Mouse (Mus musculus): ENCODE measurements around the gene Kdm2b. TPM values are rescaled to one million over a fixed set of nuclear protein-coding genes. Genes with fewer than 3 reads are reported as not detected.
A peak's percentile ranks its signal among the peaks of the same experiment; 100 is the strongest.

Gene Kdm2b
- polyA plus RNA-seq, 1 experiment from 2014 or later: 29.4 TPM

DNA sequence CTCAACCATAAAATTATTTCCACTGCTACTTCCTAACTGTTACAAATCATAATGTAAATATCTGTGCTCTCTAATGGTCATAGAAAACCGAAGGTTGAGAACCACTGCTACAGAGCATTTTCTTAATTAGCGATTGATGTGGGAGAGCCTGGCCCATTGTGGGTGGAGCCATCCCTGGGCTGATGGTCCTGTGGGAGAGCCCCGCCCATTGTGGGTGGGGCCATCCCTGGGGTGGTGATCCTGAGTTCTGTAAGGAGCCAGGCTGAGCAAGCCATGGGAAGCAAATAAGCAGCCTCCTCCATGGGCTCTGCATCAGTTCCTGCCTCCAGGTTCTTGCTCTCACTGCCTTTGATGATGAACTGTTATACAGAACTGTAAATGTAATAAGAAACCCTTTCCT is 27.7 kb downstream of the Kdm2b start:
- Histone ChIP-seq H3K9ac (no peak overlapping the region), H3K9me3 (no peaks in the 10 kb centered on the region), H3K4me1 (replicated peaks) (no peaks in the 10 kb centered on the region; the same call in 1 of the 2 replicates), H3K27me3 (replicated peaks) (no peaks in the 10 kb centered on the region), H3K4me3 (replicated peaks) (no peak overlapping the region), H3K27ac (no peak overlapping the region), H3K36me3 (no peaks in the 10 kb centered on the region), H3K4me2 (replicated peaks) (no peak overlapping the region)
- no peak for ATAC-seq
- WGBS: 54% methylated on average over 3 of the region's 3 CpGs

DNA sequence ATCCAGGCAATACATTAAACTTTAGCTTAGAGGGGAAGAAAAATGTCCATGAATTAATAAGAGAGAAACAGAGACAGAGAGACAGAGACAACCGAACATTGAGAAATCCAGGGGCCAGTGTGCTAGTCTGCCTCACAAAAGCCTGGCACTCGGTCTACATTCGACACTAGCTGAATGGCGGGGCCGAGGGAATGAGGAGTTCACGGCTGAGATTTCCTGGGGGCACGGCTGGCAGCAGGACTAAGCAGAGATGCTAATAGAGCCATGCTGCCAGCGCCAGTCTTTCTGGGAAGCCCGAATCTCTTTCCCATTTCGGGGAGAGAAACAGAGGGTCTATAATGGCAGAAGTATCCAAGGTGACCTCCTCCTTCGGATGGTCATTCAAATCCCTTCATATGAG is 30.2 kb downstream of the Kdm2b start:
- H3K9ac ChIP-seq: no peak overlapping the region
- H3K4me2 ChIP-seq (replicated peaks): no peak overlapping the region
- no peaks in the 10 kb centered on the region for H3K36me3 ChIP-seq
- 93% methylated on average over 11 of the region's 11 CpGs for WGBS
- H3K27me3 ChIP-seq (replicated peaks): no peaks in the 10 kb centered on the region
- H3K4me3 ChIP-seq (replicated peaks): no peak overlapping the region
- H3K4me1 ChIP-seq (replicated peaks): no peaks in the 10 kb centered on the region; the same call in 1 of the 2 replicates
- no peaks in the 10 kb centered on the region for H3K9me3 ChIP-seq
- ATAC-seq: no peak
- H3K27ac ChIP-seq: no peak overlapping the region

DNA sequence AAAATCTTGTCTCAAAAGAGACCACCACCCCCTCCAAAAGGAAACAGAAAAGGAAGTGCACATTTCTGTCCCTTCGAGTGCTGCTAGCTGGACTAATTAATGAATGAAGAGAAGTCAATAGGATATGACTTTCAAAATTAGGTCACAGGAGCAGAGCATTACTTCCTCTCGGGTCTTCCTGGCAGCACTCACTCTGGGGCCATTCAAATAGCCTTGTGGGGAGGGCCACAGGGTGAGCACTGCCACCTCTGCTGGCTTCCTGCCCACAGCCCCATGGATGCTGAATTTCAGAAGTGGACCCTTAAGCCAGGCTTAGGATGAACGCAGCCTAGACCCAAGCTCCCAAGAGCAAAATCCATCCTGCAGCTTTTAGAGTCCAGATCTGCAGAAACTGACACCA is 33.6 kb downstream of the Kdm2b start:
- Histone ChIP-seq H3K9me3 (no peaks in the 10 kb centered on the region), H3K9ac (no peak overlapping the region), H3K36me3 (no peaks in the 10 kb centered on the region), H3K27ac (no peak overlapping the region), H3K4me1 (replicated peaks) (peaks cover 16% of the 10 kb centered on the region), H3K27me3 (replicated peaks) (peaks cover 20% of the 10 kb centered on the region), H3K4me3 (replicated peaks) (no peak overlapping the region), H3K4me2 (replicated peaks) (no peak overlapping the region)
- ATAC-seq: no peak
- 59% methylated on average over 3 of the region's 3 CpGs for WGBS

DNA sequence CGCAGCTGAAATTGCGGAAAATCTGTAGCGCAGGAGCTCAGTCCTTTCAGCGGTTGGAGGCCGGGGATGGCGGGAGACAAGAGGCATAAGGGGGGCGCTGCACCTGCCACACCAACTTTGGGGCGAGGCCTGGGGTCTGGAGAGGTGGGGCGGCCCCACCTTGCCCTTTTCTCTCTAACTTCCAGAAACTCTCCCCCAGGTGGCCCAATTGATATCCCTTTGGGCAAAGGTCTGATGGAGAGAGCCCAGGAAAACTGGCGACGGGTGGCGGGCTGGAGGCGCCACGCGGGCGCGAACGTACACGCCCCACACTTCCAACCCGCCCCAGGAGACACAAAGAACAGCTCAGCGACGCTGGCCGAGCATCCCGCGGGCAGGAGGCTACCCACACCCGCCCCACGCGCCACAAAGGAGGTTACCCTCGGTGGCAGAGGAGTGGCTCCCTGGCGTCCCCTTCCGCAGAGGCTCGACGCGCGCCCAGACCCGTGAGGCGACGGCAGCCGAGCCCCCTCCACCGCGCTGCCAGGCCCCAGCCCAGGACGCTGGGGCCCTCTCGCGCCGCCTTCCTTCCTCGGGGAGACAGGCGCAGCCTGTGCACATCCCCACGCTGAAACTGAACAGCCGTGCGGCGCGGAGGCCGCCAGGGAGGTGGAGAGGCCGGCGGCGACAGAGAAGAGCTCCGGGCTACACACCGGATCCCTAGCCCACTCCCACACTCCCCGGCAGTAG is 37.5 kb downstream of the Kdm2b start:
- peak; percentile 26; the same call in 1 of the 2 replicates for ATAC-seq
- 6% methylated on average over 59 of the region's 59 CpGs for WGBS
- no peak overlapping the region for H3K27ac ChIP-seq

DNA sequence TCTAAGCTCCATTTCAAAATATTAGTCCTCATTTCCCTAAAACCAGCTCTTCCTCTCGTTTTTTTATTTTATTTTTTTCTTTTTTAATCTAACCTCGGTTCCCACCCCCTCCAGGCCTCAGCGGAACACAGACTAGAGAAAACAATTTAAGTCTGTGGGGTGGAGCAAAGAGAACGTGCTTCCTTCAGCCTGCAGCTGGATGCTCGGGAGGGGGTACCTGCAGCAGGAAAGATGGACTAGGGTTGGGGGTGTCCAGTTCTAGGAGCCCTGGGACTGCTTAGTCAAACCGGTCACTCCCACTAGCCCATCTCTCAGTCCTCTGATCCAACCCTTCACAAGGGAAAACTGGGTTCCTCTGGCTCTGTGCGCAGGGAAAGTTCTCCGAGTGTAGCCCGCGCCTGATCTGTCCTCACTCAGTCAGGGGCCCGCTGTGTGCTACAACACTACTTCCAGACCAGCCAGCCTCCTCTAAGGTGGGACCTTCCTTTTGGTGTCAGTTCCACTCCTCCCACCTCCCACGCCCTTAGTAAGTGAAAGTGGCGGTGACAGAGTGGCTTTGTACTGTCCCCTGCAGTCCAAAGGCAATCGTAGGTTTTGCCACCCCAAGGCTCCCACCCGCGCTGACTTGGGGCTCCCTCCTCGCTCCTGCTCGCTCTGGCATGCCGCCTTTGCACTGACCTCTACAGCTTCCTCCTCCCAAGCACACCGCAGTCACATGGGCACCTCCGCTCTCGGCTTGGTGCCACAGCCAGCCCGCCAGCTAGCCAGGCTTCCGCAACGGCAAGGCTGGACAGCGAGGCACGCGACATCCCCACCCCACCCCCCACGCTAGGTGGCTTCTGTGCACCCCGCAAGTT is 38.3 kb downstream of the Kdm2b start:
- Histone ChIP-seq H3K4me1 (replicated peaks) (peaks cover 25% of the 10 kb centered on the region), H3K4me2 (replicated peaks) (peak overlapping the region; percentile 92), H3K27ac (no peak overlapping the region), H3K4me3 (replicated peaks) (peak overlapping the region; percentile 46), H3K9ac (peak overlapping the region; percentile 48), H3K9me3 (no peaks in the 10 kb centered on the region), H3K36me3 (no peaks in the 10 kb centered on the region), H3K27me3 (replicated peaks) (peaks cover 20% of the 10 kb centered on the region)
- ATAC-seq: peak; percentile 64
- 13% methylated on average over 30 of the region's 30 CpGs for WGBS

More for the DNA sequence above, 37.5 kb downstream of the Kdm2b start:
- Histone ChIP-seq H3K4me2 (replicated peaks) (peak overlapping the region; percentile 92), H3K4me3 (replicated peaks) (peak overlapping the region; percentile 46), H3K27me3 (replicated peaks) (peaks cover 20% of the 10 kb centered on the region), H3K4me1 (replicated peaks) (peaks cover 25% of the 10 kb centered on the region), H3K36me3 (no peaks in the 10 kb centered on the region), H3K9me3 (no peaks in the 10 kb centered on the region), H3K9ac (peak overlapping the region; percentile 48)

DNA sequence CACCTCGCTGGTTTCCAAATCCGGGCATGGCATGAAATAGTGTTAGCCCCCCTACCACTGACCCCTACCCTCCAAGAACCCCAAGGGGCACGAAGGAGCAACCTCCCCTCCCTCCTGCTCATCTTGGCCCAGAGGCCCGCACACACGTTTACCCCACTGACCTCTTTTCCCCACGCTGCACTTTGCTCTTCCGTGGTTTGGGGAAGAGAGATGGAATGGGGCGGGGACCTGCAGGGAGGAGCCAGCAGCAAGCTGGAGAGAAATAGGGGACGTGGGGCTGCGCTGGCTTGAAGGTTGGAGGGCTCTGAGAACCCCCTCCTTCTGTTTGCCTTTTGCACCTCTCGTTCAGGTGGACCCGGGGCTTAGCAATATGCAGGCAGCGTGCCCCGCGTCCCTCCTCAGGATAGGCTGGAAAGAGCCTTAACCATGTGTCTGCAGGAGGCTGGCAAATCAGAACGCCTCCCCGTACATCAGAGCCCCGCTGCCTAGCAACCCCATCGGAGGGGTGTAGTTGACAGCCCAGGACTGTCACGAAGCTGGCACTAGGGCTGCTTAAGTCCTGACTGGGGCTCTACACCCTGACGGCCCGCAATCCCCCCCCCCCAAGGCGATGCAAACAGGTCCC is 39.2 kb downstream of the Kdm2b start:
- Histone ChIP-seq H3K9ac (no peak overlapping the region), H3K4me3 (replicated peaks) (peak overlapping the region; percentile 16), H3K27me3 (replicated peaks) (peaks cover 20% of the 10 kb centered on the region), H3K36me3 (no peaks in the 10 kb centered on the region), H3K4me1 (replicated peaks) (peaks cover 25% of the 10 kb centered on the region), H3K9me3 (no peaks in the 10 kb centered on the region), H3K27ac (no peak overlapping the region), H3K4me2 (replicated peaks) (peak overlapping the region; percentile 92)
- ATAC-seq: peak; percentile 46; the same call in 1 of the 2 replicates
- WGBS: 23% methylated on average over 23 of the region's 23 CpGs

DNA sequence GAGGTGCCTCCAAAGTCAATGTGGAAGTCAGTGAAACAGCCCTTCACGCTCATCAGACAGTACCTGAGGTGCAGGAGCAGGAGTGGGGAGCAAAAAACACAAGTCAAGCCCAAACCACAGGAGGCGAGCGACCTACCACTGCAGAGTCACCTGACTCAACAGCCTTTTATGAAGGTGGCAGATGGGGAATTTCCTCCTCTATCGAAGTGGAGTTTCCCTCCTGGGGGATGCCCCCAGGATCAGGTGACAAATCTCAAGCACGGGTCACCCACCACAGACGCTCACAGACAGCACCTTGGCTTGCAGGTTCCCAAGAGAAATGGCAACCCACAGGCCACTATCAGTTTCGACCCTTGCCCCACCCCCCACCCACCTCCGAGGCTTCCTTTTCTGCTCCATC is 40.5 kb downstream of the Kdm2b start:
- Histone ChIP-seq H3K27me3 (replicated peaks) (peaks cover 20% of the 10 kb centered on the region), H3K27ac (no peak overlapping the region), H3K4me2 (replicated peaks) (no peak overlapping the region), H3K9me3 (no peaks in the 10 kb centered on the region), H3K4me3 (replicated peaks) (no peak overlapping the region), H3K4me1 (replicated peaks) (peaks cover 25% of the 10 kb centered on the region), H3K9ac (no peak overlapping the region), H3K36me3 (no peaks in the 10 kb centered on the region)
- no peak for ATAC-seq
- WGBS: 89% methylated on average over 8 of the region's 8 CpGs

DNA sequence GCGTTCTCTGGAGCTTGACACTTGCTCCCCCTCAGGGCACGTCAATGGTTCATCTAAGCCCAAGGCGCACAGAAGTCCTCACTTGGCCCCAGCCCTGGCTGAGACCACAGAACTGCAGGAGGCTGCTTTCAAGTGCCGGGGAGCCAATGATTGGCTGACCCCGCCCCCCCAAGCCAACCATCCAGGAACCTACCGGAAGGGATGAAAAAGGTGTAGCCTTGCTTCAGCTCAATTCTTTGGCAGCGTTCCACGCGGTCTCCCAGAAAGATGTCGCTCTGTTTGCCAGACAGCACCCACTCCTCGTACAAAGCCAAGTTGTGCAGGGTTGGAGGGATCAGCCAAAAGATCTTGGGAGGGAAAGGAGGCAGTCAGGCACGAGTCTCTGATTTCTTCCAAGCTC is 42.1 kb downstream of the Kdm2b start:
- ATAC-seq: no peak
- Histone ChIP-seq H3K4me1 (replicated peaks) (peaks cover 24% of the 10 kb centered on the region), H3K4me3 (replicated peaks) (no peak overlapping the region), H3K27me3 (replicated peaks) (peaks cover 12% of the 10 kb centered on the region), H3K4me2 (replicated peaks) (no peak overlapping the region), H3K27ac (no peak overlapping the region), H3K9ac (no peak overlapping the region), H3K36me3 (no peaks in the 10 kb centered on the region), H3K9me3 (no peaks in the 10 kb centered on the region)
- 78% methylated on average over 12 of the region's 12 CpGs for WGBS

DNA sequence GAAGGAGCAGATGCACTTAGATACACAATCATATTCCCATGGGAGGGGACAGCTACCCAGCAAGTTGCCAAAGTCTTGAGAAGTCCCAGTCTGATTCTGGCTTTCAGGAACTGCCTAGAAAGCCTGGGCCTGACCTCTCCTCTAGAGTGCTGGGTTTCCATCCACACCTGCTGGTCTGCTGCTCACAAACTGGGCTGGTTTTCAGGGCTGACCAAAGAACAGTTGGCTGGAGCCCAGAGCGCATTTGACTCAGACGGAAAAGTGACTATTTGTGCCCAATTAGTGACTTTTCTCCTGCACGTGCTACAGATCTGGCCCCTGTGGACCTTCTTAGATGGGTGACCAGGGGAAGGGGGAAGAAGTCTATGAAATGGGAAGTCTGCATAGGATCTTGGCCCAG is 50.9 kb downstream of the Kdm2b start:
- Histone ChIP-seq H3K9me3 (no peaks in the 10 kb centered on the region), H3K4me3 (replicated peaks) (no peak overlapping the region), H3K4me1 (replicated peaks) (no peaks in the 10 kb centered on the region), H3K36me3 (no peaks in the 10 kb centered on the region), H3K27ac (no peak overlapping the region), H3K4me2 (replicated peaks) (no peak overlapping the region), H3K9ac (no peak overlapping the region), H3K27me3 (replicated peaks) (no peaks in the 10 kb centered on the region)
- no peak for ATAC-seq
- WGBS: 73% methylated on average over 3 of the region's 3 CpGs

DNA sequence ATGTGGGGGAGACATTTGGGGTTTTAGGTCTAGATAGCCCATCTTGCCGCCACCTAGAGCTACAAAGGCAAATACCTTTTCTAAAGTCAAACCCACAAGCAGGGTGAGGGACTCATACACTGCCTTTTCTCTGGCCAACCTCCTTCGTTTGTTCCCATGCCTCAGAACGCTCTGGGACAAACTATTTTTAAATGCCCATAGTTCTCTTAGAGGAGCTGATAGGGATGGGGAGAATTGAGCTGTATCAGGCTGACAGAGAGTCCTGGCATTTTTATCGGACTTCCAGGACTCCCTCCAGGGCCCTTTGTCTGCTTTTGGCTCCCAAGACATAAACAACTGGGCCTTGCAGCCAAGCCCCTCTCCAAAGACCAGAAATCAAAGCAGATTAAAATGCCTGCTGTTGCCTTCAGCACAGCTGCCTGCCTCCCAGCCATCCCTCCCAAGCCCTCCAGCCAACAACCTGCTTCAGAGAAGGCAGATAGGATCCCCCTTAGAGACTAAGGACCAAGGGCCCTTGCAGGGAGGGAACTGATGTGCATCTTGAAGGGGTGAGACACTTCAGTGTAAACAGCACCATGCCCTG is 51.6 kb downstream of the Kdm2b start:
- H3K4me1 ChIP-seq (replicated peaks): no peaks in the 10 kb centered on the region
- ATAC-seq: peak; percentile 23; the same call in 1 of the 2 replicates
- no peak overlapping the region for H3K4me2 ChIP-seq (replicated peaks)
- no peak overlapping the region for H3K27ac ChIP-seq
- no peak overlapping the region for H3K4me3 ChIP-seq (replicated peaks)
- 64% methylated on average over 4 of the region's 4 CpGs for WGBS
- no peaks in the 10 kb centered on the region for H3K9me3 ChIP-seq
- no peaks in the 10 kb centered on the region for H3K36me3 ChIP-seq
- no peaks in the 10 kb centered on the region for H3K27me3 ChIP-seq (replicated peaks)
- H3K9ac ChIP-seq: no peak overlapping the region

DNA sequence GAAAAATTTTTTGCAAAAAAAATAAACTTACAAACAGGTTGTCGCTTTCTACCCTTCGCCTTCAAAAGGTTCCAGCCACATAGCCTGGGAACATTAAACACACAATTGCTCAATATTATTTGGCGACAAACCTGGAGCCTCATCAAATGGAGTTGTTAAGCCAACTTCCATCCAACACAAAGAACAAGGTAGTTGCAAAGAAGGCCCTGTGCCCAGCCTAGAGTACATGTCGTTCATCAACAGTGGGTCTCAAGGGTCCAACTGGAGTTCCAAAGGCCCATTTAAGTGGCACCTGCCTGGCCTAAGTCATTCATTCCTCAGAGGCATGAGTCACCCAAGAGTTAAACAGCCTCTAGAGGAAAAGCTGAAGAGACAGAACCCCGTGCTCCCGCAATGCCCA is 52.6 kb downstream of the Kdm2b start:
- Histone ChIP-seq H3K4me2 (replicated peaks) (no peak overlapping the region), H3K27ac (no peak overlapping the region), H3K4me1 (replicated peaks) (no peaks in the 10 kb centered on the region), H3K36me3 (no peaks in the 10 kb centered on the region), H3K27me3 (replicated peaks) (no peaks in the 10 kb centered on the region), H3K9ac (no peak overlapping the region), H3K9me3 (no peaks in the 10 kb centered on the region), H3K4me3 (replicated peaks) (no peak overlapping the region)
- WGBS: 89% methylated on average over 6 of the region's 6 CpGs
- no peak for ATAC-seq

DNA sequence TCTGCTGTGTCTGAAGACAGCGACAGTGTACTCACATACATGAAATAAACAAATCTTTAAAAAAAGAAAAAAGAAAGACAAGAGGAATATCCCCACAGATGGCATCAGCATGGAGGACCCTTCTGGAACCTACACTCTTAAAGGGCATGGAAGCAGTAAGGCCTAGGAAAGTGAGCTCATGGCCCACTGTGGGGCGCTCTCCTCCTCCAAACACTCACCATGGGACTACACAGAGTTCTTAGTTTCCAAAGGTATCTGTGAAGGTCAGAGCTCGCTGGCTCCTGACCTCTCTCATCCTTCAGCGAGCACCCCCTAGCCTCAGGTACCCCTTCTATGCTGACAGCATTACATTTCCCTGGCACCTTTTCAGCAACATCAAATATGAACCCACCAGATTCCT is 53.8 kb downstream of the Kdm2b start:
- Histone ChIP-seq H3K27ac (no peak overlapping the region), H3K27me3 (replicated peaks) (no peaks in the 10 kb centered on the region), H3K4me1 (replicated peaks) (no peaks in the 10 kb centered on the region), H3K4me2 (replicated peaks) (no peak overlapping the region), H3K9me3 (no peaks in the 10 kb centered on the region), H3K9ac (no peak overlapping the region), H3K36me3 (no peaks in the 10 kb centered on the region), H3K4me3 (replicated peaks) (no peak overlapping the region)
- WGBS: 81% methylated on average over 4 of the region's 4 CpGs
- ATAC-seq: no peak
